Mouse (Mus musculus): ENCODE measurements around the gene Gmcl1. TPM values are rescaled to one million over a fixed set of nuclear protein-coding genes. Genes with fewer than 3 reads are reported as not detected.

Gene Gmcl1
- total and polyA plus RNA-seq, 2 experiments, result 3.4 to 6.4 TPM

GRCm38 (mm10) chr6:86668580-86669239, 64.5 kb downstream of the Gmcl1 start, which contains the start of gene Mxd1:
Gene Mxd1, minus strand, starts transcription at chr6:86669161.
- Histone ChIP-seq H3K4me1 (ENCODE audit: control insufficient read depth, insufficient read depth, low read length) (peaks cover 12% of the 10 kb centered on the region), H3K27ac (replicated peaks; ENCODE audit: insufficient read depth, low read depth, low read length) (peak within 1 kb of the TSS; percentile 81), H3K9ac (ENCODE audit: low read depth, low read length) (peak within 1 kb of the TSS; percentile 89), H3K27me3 (ENCODE audit: control insufficient read depth, insufficient read depth, low read length) (no peaks in the 10 kb centered on the region), H3K79me2 (ENCODE audit: control insufficient read depth, insufficient read depth, low read length) (peaks cover 4% of the 10 kb centered on the region; the same call in 1 of the 2 replicates), H3K36me3 (ENCODE audit: control insufficient read depth, insufficient read depth, low read length) (peaks cover 4% of the 10 kb centered on the region; the same call in 1 of the 2 replicates), H3K4me3 (ENCODE audit: insufficient read depth, low read depth, low read length) (peak within 1 kb of the TSS; percentile 83)
- TF ChIP-seq POLR2A (IDR thresholded peaks at IDR 0.05; ENCODE audit: extremely low read depth, insufficient read depth, low read length) (peak; percentile 92), CTCF (IDR thresholded peaks at IDR 0.05; ENCODE audit: low read depth, low read length) (no peak)
- DNase-seq (ENCODE audit: extremely low read depth, low read depth, low spot score), result no peak
- WGBS, result under 1% methylated on average over 72 of the region's 76 CpGs

- no peak overlapping the region; the same call in 1 of the 2 replicates for H3K9ac ChIP-seq (ENCODE audit: low read depth, low read length)
- no peak overlapping the region for H3K4me3 ChIP-seq (ENCODE audit: insufficient read depth, low read depth, low read length)
- DNase-seq (ENCODE audit: extremely low read depth, low read depth, low spot score), result no peak
- H3K79me2 ChIP-seq (ENCODE audit: control insufficient read depth, insufficient read depth, low read length), result peaks cover 4% of the 10 kb centered on the region; the same call in 1 of the 2 replicates
- no peaks in the 10 kb centered on the region for H3K27me3 ChIP-seq (ENCODE audit: control insufficient read depth, insufficient read depth, low read length)
- TF ChIP-seq CTCF (IDR thresholded peaks at IDR 0.05; ENCODE audit: low read depth, low read length), result no peak
- TF ChIP-seq POLR2A (IDR thresholded peaks at IDR 0.05; ENCODE audit: extremely low read depth, insufficient read depth, low read length), result no peak
- 98% methylated on average over 10 of the region's 10 CpGs for WGBS
- peaks cover 12% of the 10 kb centered on the region for H3K4me1 ChIP-seq (ENCODE audit: control insufficient read depth, insufficient read depth, low read length)
- no peak overlapping the region for H3K27ac ChIP-seq (replicated peaks; ENCODE audit: insufficient read depth, low read depth, low read length)
- peaks cover 4% of the 10 kb centered on the region; the same call in 1 of the 2 replicates for H3K36me3 ChIP-seq (ENCODE audit: control insufficient read depth, insufficient read depth, low read length)
Observed at GRCm38 (mm10) chr6:86667061-86667460, 66.1 kb downstream of the Gmcl1 start.

GRCm38 (mm10) chr6:86665560-86666307, 67.4 kb downstream of the Gmcl1 start:
- 75% methylated on average over 17 of the region's 17 CpGs for WGBS
- Histone ChIP-seq H3K9ac (ENCODE audit: low read depth, low read length) (no peak overlapping the region), H3K79me2 (ENCODE audit: control insufficient read depth, insufficient read depth, low read length) (peaks cover 4% of the 10 kb centered on the region; the same call in 1 of the 2 replicates), H3K27ac (replicated peaks; ENCODE audit: insufficient read depth, low read depth, low read length) (no peak overlapping the region), H3K4me3 (ENCODE audit: insufficient read depth, low read depth, low read length) (no peak overlapping the region), H3K27me3 (ENCODE audit: control insufficient read depth, insufficient read depth, low read length) (no peaks in the 10 kb centered on the region), H3K36me3 (ENCODE audit: control insufficient read depth, insufficient read depth, low read length) (peaks cover 8% of the 10 kb centered on the region; the same call in 1 of the 2 replicates), H3K4me1 (ENCODE audit: control insufficient read depth, insufficient read depth, low read length) (peaks cover 12% of the 10 kb centered on the region)
- no peak for TF ChIP-seq CTCF (IDR thresholded peaks at IDR 0.05; ENCODE audit: low read depth, low read length)
- no peak for TF ChIP-seq POLR2A (IDR thresholded peaks at IDR 0.05; ENCODE audit: extremely low read depth, insufficient read depth, low read length)
- peak; percentile 17 for DNase-seq (ENCODE audit: extremely low read depth, low read depth, low spot score)

GRCm38 (mm10) chr6:86665076-86665475, 68.1 kb downstream of the Gmcl1 start:
- Histone ChIP-seq H3K4me3 (ENCODE audit: insufficient read depth, low read depth, low read length) (no peak overlapping the region), H3K9ac (ENCODE audit: low read depth, low read length) (no peak overlapping the region), H3K4me1 (ENCODE audit: control insufficient read depth, insufficient read depth, low read length) (peaks cover 12% of the 10 kb centered on the region), H3K36me3 (ENCODE audit: control insufficient read depth, insufficient read depth, low read length) (peaks cover 8% of the 10 kb centered on the region; the same call in 1 of the 2 replicates), H3K27me3 (ENCODE audit: control insufficient read depth, insufficient read depth, low read length) (no peaks in the 10 kb centered on the region), H3K27ac (replicated peaks; ENCODE audit: insufficient read depth, low read depth, low read length) (no peak overlapping the region), H3K79me2 (ENCODE audit: control insufficient read depth, insufficient read depth, low read length) (peaks cover 4% of the 10 kb centered on the region; the same call in 1 of the 2 replicates)
- peak; percentile 73 for DNase-seq (ENCODE audit: extremely low read depth, low read depth, low spot score)
- WGBS, result 62% methylated on average over 5 of the region's 5 CpGs
- TF ChIP-seq POLR2A (IDR thresholded peaks at IDR 0.05; ENCODE audit: extremely low read depth, insufficient read depth, low read length) (no peak), CTCF (IDR thresholded peaks at IDR 0.05; ENCODE audit: low read depth, low read length) (no peak)

GRCm38 (mm10) chr6:86660161-86660877, 72.9 kb downstream of the Gmcl1 start:
- 69% methylated on average over 9 of the region's 9 CpGs for WGBS
- no peak overlapping the region for H3K4me3 ChIP-seq (ENCODE audit: insufficient read depth, low read depth, low read length)
- no peak overlapping the region for H3K27ac ChIP-seq (replicated peaks; ENCODE audit: insufficient read depth, low read depth, low read length)
- H3K36me3 ChIP-seq (ENCODE audit: control insufficient read depth, insufficient read depth, low read length), result peaks cover 18% of the 10 kb centered on the region; the same call in 1 of the 2 replicates
- H3K4me1 ChIP-seq (ENCODE audit: control insufficient read depth, insufficient read depth, low read length), result peaks cover 5% of the 10 kb centered on the region
- TF ChIP-seq CTCF (IDR thresholded peaks at IDR 0.05; ENCODE audit: low read depth, low read length) (no peak), POLR2A (IDR thresholded peaks at IDR 0.05; ENCODE audit: extremely low read depth, insufficient read depth, low read length) (no peak)
- no peaks in the 10 kb centered on the region; the same call in 1 of the 2 replicates for H3K79me2 ChIP-seq (ENCODE audit: control insufficient read depth, insufficient read depth, low read length)
- peak; percentile 20 for DNase-seq (ENCODE audit: extremely low read depth, low read depth, low spot score)
- no peak overlapping the region for H3K9ac ChIP-seq (ENCODE audit: low read depth, low read length)
- no peaks in the 10 kb centered on the region for H3K27me3 ChIP-seq (ENCODE audit: control insufficient read depth, insufficient read depth, low read length)
